Mouse (Mus musculus) liver, embryonic 11.5 days (tissue): Measurements from ENCODE around the gene Plcb4. TPM values are rescaled to one million over a fixed set of nuclear protein-coding genes. Genes with fewer than 3 reads are reported as not detected.
A peak's percentile ranks its signal among the peaks of the same experiment; 100 is the strongest.
"Not testable (repeated sequence)": the region's sequence is repeated elsewhere in the genome, so short reads cannot be mapped to it uniquely, and the experiment has no call there.

Source experiments
- ATAC-seq: fragments of 200-750 bp; cut with Nextera tagmentation; replicated peaks from 2 replicates; pipeline ENCODE4 v1.8.0; 2017; ENCODE audit warnings: moderate number of reproducible peaks, mild to moderate bottlenecking, moderate TSS enrichment, moderate library complexity; ENCODE audit not compliant: low FRiP score
- DNase-seq: peaks from one replicate; pipeline ENCODE4 v3.0.0-alpha.2; 2017; ENCODE audit warnings: low spot score
- H3K27ac ChIP-seq: fragments of 300-500 bp; sonication (generic); 2 replicates; pipeline ENCODE4 v1.5.1; 2014; ENCODE audit warnings: mild to moderate bottlenecking, low read depth, low read length, control low read depth
- H3K27me3 ChIP-seq: fragments of 300-500 bp; sonication (generic); replicated peaks from 2 replicates; pipeline ENCODE4 v1.6.1; 2014; ENCODE audit warnings: low read length, mixed read lengths; ENCODE audit not compliant: control insufficient read depth, insufficient read depth
- H3K36me3 ChIP-seq: fragments of 300-500 bp; sonication (generic); 2 replicates; pipeline ENCODE4 v1.6.1; 2014; ENCODE audit warnings: mild to moderate bottlenecking, low read length, moderate library complexity, mixed read lengths; ENCODE audit not compliant: control insufficient read depth, insufficient read depth
- H3K4me1 ChIP-seq: fragments of 300-500 bp; sonication (generic); replicated peaks from 2 replicates; pipeline ENCODE4 v1.6.1; 2014; ENCODE audit warnings: low read length, mixed read lengths; ENCODE audit not compliant: control insufficient read depth, insufficient read depth
- H3K4me2 ChIP-seq: fragments of 300-500 bp; sonication (generic); 2 replicates; pipeline ENCODE4 v1.6.1; 2014; ENCODE audit warnings: mild to moderate bottlenecking, control low read depth, moderate library complexity
- H3K4me3 ChIP-seq: fragments of 300-500 bp; sonication (generic); 2 replicates; pipeline ENCODE4 v1.5.1; 2014; ENCODE audit warnings: low read depth, low read length, control low read depth
- H3K9ac ChIP-seq: fragments of 300-500 bp; sonication (generic); 2 replicates; pipeline ENCODE4 v1.6.1; 2014; ENCODE audit warnings: low read depth, low read length, control low read depth
- H3K9me3 ChIP-seq: fragments of 300-500 bp; sonication (generic); 2 replicates; pipeline ENCODE4 v1.6.1; 2016; ENCODE audit warnings: low read length, inconsistent platforms, mixed read lengths; ENCODE audit not compliant: control insufficient read depth
- WGBS: fragments of 180-500 bp; shearing (Covaris S2); extraction: QIAGEN DNeasy Blood & Tissue Kit; methylation state at CpG from one replicate; pipeline ENCODE4 v1.1.7; 2014; 5-methylcytosine and 5-hydroxymethylcytosine counted together
- polyA plus RNA-seq: library from polyadenylated mRNA; unstranded; fragments of >200 nt; fragmentation: Nextera tagmentation; extraction: Ambion mirVana; gene quantifications from 2 replicates; pipeline ENCODE4 v1.2.1, GENCODE M21; 2014

Gene Plcb4
- polyA plus RNA-seq, 1 experiment from 2014 or later: 10.3 TPM

GRCm38 (mm10) chr2:135708386-135708785, 49.6 kb downstream of the Plcb4 start:
- 85% methylated on average over 3 of the region's 3 CpGs for WGBS
- DNase-seq: no peak

GRCm38 (mm10) chr2:135708796-135709195, 50.0 kb downstream of the Plcb4 start:
- Histone ChIP-seq H3K36me3 (no peaks in the 10 kb centered on the region), H3K27me3 (no peaks in the 10 kb centered on the region), H3K27ac (no peak overlapping the region), H3K4me3 (no peak overlapping the region), H3K4me1 (peaks cover 23% of the 10 kb centered on the region), H3K4me2 (no peak overlapping the region), H3K9me3 (no peaks in the 10 kb centered on the region), H3K9ac (no peak overlapping the region)
- no peak for ATAC-seq
- DNase-seq: no peak
- 73% methylated on average over 9 of the region's 9 CpGs for WGBS

More at GRCm38 (mm10) chr2:135708386-135708785, 49.6 kb downstream of the Plcb4 start:
- Histone ChIP-seq H3K4me1 (peaks cover 23% of the 10 kb centered on the region), H3K9me3 (no peaks in the 10 kb centered on the region), H3K36me3 (no peaks in the 10 kb centered on the region), H3K27me3 (no peaks in the 10 kb centered on the region), H3K4me3 (no peak overlapping the region), H3K27ac (no peak overlapping the region), H3K4me2 (no peak overlapping the region), H3K9ac (no peak overlapping the region)
- no peak for ATAC-seq

GRCm38 (mm10) chr2:135709736-135710135, 50.9 kb downstream of the Plcb4 start:
- H3K4me1 ChIP-seq: peaks cover 23% of the 10 kb centered on the region
- not testable (repeated sequence) for H3K4me3 ChIP-seq, H3K9ac ChIP-seq, H3K4me2 ChIP-seq, H3K27me3 ChIP-seq, H3K36me3 ChIP-seq, H3K9me3 ChIP-seq, DNase-seq, H3K27ac ChIP-seq
- ATAC-seq: peak; percentile 53; the same call in 1 of the 2 replicates

GRCm38 (mm10) chr2:135711049-135711924, 52.5 kb downstream of the Plcb4 start:
- DNase-seq: no peak
- WGBS: 46% methylated on average over 8 of the region's 8 CpGs
- H3K9me3 ChIP-seq: no peaks in the 10 kb centered on the region
- H3K4me3 ChIP-seq: no peak overlapping the region
- H3K4me2 ChIP-seq: no peak overlapping the region
- H3K27ac ChIP-seq: no peak overlapping the region; the same call in 1 of the 2 replicates
- H3K36me3 ChIP-seq: no peaks in the 10 kb centered on the region
- H3K4me1 ChIP-seq: peaks cover 23% of the 10 kb centered on the region
- H3K9ac ChIP-seq: no peak overlapping the region
- no peaks in the 10 kb centered on the region for H3K27me3 ChIP-seq
- ATAC-seq: no peak

GRCm38 (mm10) chr2:135711925-135712288, 53.1 kb downstream of the Plcb4 start:
- WGBS: 27% methylated on average over 8 of the region's 8 CpGs
- no peak for DNase-seq

GRCm38 (mm10) chr2:135712331-135712730, 53.5 kb downstream of the Plcb4 start:
- H3K9me3 ChIP-seq: no peaks in the 10 kb centered on the region
- H3K4me2 ChIP-seq: no peak overlapping the region
- no peak overlapping the region for H3K4me3 ChIP-seq
- H3K36me3 ChIP-seq: no peaks in the 10 kb centered on the region
- no peaks in the 10 kb centered on the region for H3K27me3 ChIP-seq
- no peak overlapping the region for H3K9ac ChIP-seq
- H3K27ac ChIP-seq: no peak overlapping the region
- DNase-seq (no peak), ATAC-seq (no peak)
- 53% methylated on average over 5 of the region's 5 CpGs for WGBS
- H3K4me1 ChIP-seq: peaks cover 19% of the 10 kb centered on the region

More at GRCm38 (mm10) chr2:135711925-135712288, 53.1 kb downstream of the Plcb4 start:
- Histone ChIP-seq H3K9me3 (no peaks in the 10 kb centered on the region), H3K27ac (no peak overlapping the region; the same call in 1 of the 2 replicates), H3K4me1 (peaks cover 21% of the 10 kb centered on the region), H3K36me3 (no peaks in the 10 kb centered on the region), H3K9ac (no peak overlapping the region), H3K4me3 (no peak overlapping the region), H3K4me2 (no peak overlapping the region), H3K27me3 (no peaks in the 10 kb centered on the region)
- peak; percentile 22; the same call in 1 of the 2 replicates for ATAC-seq

- H3K4me1 ChIP-seq: peaks cover 17% of the 10 kb centered on the region
- H3K4me3 ChIP-seq: no peak overlapping the region
- no peaks in the 10 kb centered on the region for H3K36me3 ChIP-seq
- H3K9ac ChIP-seq: no peak overlapping the region
- no peaks in the 10 kb centered on the region for H3K27me3 ChIP-seq
- ATAC-seq (no peak), DNase-seq (no peak)
- no peaks in the 10 kb centered on the region for H3K9me3 ChIP-seq
- no peak overlapping the region for H3K4me2 ChIP-seq
- no peak overlapping the region for H3K27ac ChIP-seq
- 67% methylated on average over 6 of the region's 6 CpGs for WGBS
Measured at GRCm38 (mm10) chr2:135712921-135713320, 54.1 kb downstream of the Plcb4 start.

- WGBS: 90% methylated on average over 4 of the region's 4 CpGs
- Histone ChIP-seq H3K4me2 (no peak overlapping the region), H3K27me3 (no peaks in the 10 kb centered on the region), H3K27ac (no peak overlapping the region), H3K9ac (no peak overlapping the region), H3K36me3 (no peaks in the 10 kb centered on the region), H3K4me1 (peaks cover 10% of the 10 kb centered on the region), H3K4me3 (no peak overlapping the region), H3K9me3 (no peaks in the 10 kb centered on the region)
- ATAC-seq (no peak), DNase-seq (no peak)
Measured at GRCm38 (mm10) chr2:135716180-135716579, 57.4 kb downstream of the Plcb4 start.
